Mouse (Mus musculus) c-Kit-positive CD71-positive TER-119-negative erythroid progenitor cells, embryonic 14.5 days (primary cell): ENCODE data around the gene Slc41a1.

Experiments
- DNase-seq: peaks from one replicate; pipeline ENCODE4 v3.0.0-alpha.2; 2013; ENCODE audit warnings: low read depth

Slc41a1 gene

DNA sequence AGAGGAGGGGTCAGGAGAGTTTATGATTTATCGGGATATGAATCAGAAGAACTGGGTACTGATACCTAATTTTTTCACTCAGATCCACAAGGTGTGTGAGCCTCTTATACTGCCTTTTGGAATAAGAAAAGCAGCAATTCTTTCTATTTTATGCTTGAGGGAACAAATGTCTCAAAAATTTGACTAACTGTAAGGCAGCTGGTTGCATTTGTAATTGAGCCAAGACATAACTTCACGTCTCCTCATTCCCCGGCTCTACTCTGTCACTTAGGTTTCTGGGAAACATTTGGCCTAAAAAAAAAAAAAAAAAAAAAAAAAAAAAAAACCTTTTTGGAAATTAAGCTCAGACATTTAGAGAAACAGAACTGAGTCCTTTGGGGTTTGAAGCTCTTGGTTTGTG lies 59.3 kb downstream of the Slc41a1 start:
- no peak for DNase-seq

- DNase-seq = no peak
Observed at GRCm38 (mm10) chr1:131890043-131890658, 62.9 kb downstream of the Slc41a1 start.

DNA sequence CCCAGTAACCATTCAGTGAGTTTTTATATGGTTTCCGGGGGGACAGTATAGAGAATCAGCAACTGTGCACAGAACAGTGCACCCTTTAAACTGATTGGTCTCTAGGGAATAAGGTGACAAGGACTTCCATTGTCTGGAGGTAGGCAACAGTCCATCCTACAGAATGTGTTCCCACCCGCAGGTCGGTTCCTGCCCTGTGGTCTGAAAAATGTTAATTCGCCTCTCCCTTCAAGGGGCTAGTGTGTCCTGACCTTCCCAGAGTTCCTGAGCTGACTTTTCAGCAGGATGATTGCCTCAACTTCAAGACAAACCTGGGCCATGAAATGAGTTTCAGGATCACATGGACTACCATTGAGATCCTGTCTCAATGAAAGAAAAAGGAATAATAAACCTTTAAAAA lies 64.1 kb downstream of the Slc41a1 start:
- DNase-seq = no peak
